Mouse (Mus musculus) midbrain, embryonic 11.5 days (tissue): Measurements from ENCODE around the gene Pitx2. TPM values are rescaled to one million over a fixed set of nuclear protein-coding genes. Genes with fewer than 3 reads are reported as not detected.

Source experiments
- ATAC-seq: fragments of 200-750 bp; cut with Nextera tagmentation; 2 replicates; pipeline ENCODE4 v1.8.0; 2017; ENCODE audit warnings: moderate TSS enrichment, moderate library complexity; ENCODE audit not compliant: low FRiP score
- DNase-seq: peaks from one replicate; pipeline ENCODE4 v3.0.0; 2015; ENCODE audit warnings: low spot score; ENCODE audit errors: missing footprints
- H3K27ac ChIP-seq: fragments of 300-500 bp; sonication (generic); 2 replicates; pipeline ENCODE4 v1.5.1; 2014; ENCODE audit warnings: low read depth, low read length
- H3K27me3 ChIP-seq: fragments of 300-500 bp; sonication (generic); 2 replicates; pipeline ENCODE4 v1.6.1; 2014; ENCODE audit warnings: mild to moderate bottlenecking, low read length, moderate library complexity, mixed read lengths; ENCODE audit not compliant: control insufficient read depth, insufficient read depth
- H3K36me3 ChIP-seq: fragments of 300-500 bp; sonication (generic); 2 replicates; pipeline ENCODE4 v1.6.1; 2014; ENCODE audit warnings: mild to moderate bottlenecking, low read length, moderate library complexity, mixed read lengths; ENCODE audit not compliant: control insufficient read depth, insufficient read depth
- H3K4me1 ChIP-seq: fragments of 300-500 bp; sonication (generic); 2 replicates; pipeline ENCODE4 v1.6.1; 2014; ENCODE audit warnings: low read length; ENCODE audit not compliant: control insufficient read depth, insufficient read depth
- H3K4me2 ChIP-seq: fragments of 300-500 bp; sonication (generic); 2 replicates; pipeline ENCODE4 v1.6.1; 2014; ENCODE audit warnings: mild to moderate bottlenecking, moderate library complexity
- H3K4me3 ChIP-seq: fragments of 300-500 bp; sonication (generic); 2 replicates; pipeline ENCODE4 v1.5.1; 2014; ENCODE audit warnings: low read depth, low read length
- H3K9ac ChIP-seq: fragments of 300-500 bp; sonication (generic); 2 replicates; pipeline ENCODE4 v1.6.1; 2014; ENCODE audit warnings: low read length
- H3K9me3 ChIP-seq: fragments of 300-500 bp; sonication (generic); 2 replicates; pipeline ENCODE4 v1.6.1; 2016; ENCODE audit warnings: low read length; ENCODE audit not compliant: control insufficient read depth
- WGBS: fragments of 180-500 bp; shearing (Covaris S2); extraction: QIAGEN DNeasy Blood & Tissue Kit; methylation state at CpG from one replicate; pipeline ENCODE4 v1.1.7; 2014; 5-methylcytosine and 5-hydroxymethylcytosine counted together
- polyA plus RNA-seq: library from polyadenylated mRNA; unstranded; fragments of >200 nt; fragmentation: Nextera tagmentation; extraction: Ambion mirVana; gene quantifications from 2 replicates; pipeline ENCODE4 v1.2.1, GENCODE M21; 2014

The Pitx2 gene
- polyA plus RNA-seq, 1 experiment from 2014 or later: 53.7 TPM

GRCm38 (mm10) chr3:129207231-129208030 is 7.8 kb downstream of the Pitx2 start:
- no peaks in the 10 kb centered on the region for H3K36me3 ChIP-seq
- ATAC-seq: no peak
- no peak overlapping the region for H3K27ac ChIP-seq
- no peak overlapping the region; the same call in 1 of the 2 replicates for H3K9ac ChIP-seq
- H3K4me1 ChIP-seq: peaks cover 10% of the 10 kb centered on the region
- H3K9me3 ChIP-seq: no peaks in the 10 kb centered on the region
- H3K27me3 ChIP-seq: peaks cover 96% of the 10 kb centered on the region
- 2% methylated on average over 24 of the region's 24 CpGs for WGBS
- no peak overlapping the region for H3K4me3 ChIP-seq
- DNase-seq: peak; percentile 95
- H3K4me2 ChIP-seq: peak overlapping the region; percentile 20; the same call in 1 of the 2 replicates

GRCm38 (mm10) chr3:129208031-129208380 is 8.3 kb downstream of the Pitx2 start:
- Histone ChIP-seq H3K9ac (no peak overlapping the region), H3K27ac (no peak overlapping the region), H3K4me1 (peaks cover 5% of the 10 kb centered on the region), H3K36me3 (no peaks in the 10 kb centered on the region), H3K4me2 (no peak overlapping the region), H3K27me3 (peaks cover 96% of the 10 kb centered on the region), H3K4me3 (no peak overlapping the region), H3K9me3 (no peaks in the 10 kb centered on the region)
- peak; percentile 93 for DNase-seq
- WGBS: 5% methylated on average over 7 of the region's 7 CpGs
- ATAC-seq: no peak

- H3K4me2 ChIP-seq: no peak overlapping the region
- H3K27me3 ChIP-seq: peaks cover 96% of the 10 kb centered on the region
- no peaks in the 10 kb centered on the region for H3K36me3 ChIP-seq
- DNase-seq: peak; percentile 94
- peaks cover 5% of the 10 kb centered on the region for H3K4me1 ChIP-seq
- no peak for ATAC-seq
- WGBS: 3% methylated on average over 10 of the region's 10 CpGs
- no peak overlapping the region for H3K27ac ChIP-seq
- no peak overlapping the region for H3K4me3 ChIP-seq
- no peaks in the 10 kb centered on the region for H3K9me3 ChIP-seq
- no peak overlapping the region for H3K9ac ChIP-seq
Measured at GRCm38 (mm10) chr3:129208421-129208820, 8.7 kb downstream of the Pitx2 start.

GRCm38 (mm10) chr3:129209266-129209665 is 9.6 kb downstream of the Pitx2 start:
- 2% methylated on average over 4 of the region's 4 CpGs for whole genome bisulfite sequencing
- ATAC-seq: no peak
- Histone ChIP-seq H3K27ac (no peak overlapping the region), H3K36me3 (no peaks in the 10 kb centered on the region), H3K4me2 (no peak overlapping the region), H3K4me3 (no peak overlapping the region), H3K9me3 (no peaks in the 10 kb centered on the region), H3K9ac (no peak overlapping the region), H3K27me3 (peaks cover 95% of the 10 kb centered on the region), H3K4me1 (peaks cover 10% of the 10 kb centered on the region)
- peak; percentile 89 for DNase-seq

- ATAC-seq: no peak
- Histone ChIP-seq H3K4me1 (peaks cover 12% of the 10 kb centered on the region), H3K27me3 (peaks cover 95% of the 10 kb centered on the region), H3K4me2 (no peak overlapping the region), H3K36me3 (no peaks in the 10 kb centered on the region), H3K4me3 (no peak overlapping the region), H3K9ac (no peak overlapping the region), H3K9me3 (no peaks in the 10 kb centered on the region), H3K27ac (no peak overlapping the region)
- peak; percentile 90 for DNase-seq
- WGBS: 7% methylated on average over 4 of the region's 4 CpGs
Measured at GRCm38 (mm10) chr3:129209771-129210170, 10.1 kb downstream of the Pitx2 start.

GRCm38 (mm10) chr3:129212038-129212645 is 12.5 kb downstream of the Pitx2 start:
- peak; percentile 91 for DNase-seq
- Histone ChIP-seq H3K36me3 (no peaks in the 10 kb centered on the region), H3K27me3 (peaks cover 96% of the 10 kb centered on the region), H3K4me2 (no peak overlapping the region), H3K27ac (no peak overlapping the region), H3K9ac (no peak overlapping the region), H3K9me3 (no peaks in the 10 kb centered on the region), H3K4me1 (peaks cover 23% of the 10 kb centered on the region), H3K4me3 (no peak overlapping the region)
- ATAC-seq: no peak
- WGBS: 1% methylated on average over 7 of the region's 7 CpGs

- no peaks in the 10 kb centered on the region for H3K9me3 ChIP-seq
- H3K27ac ChIP-seq: no peak overlapping the region
- H3K27me3 ChIP-seq: peaks cover 95% of the 10 kb centered on the region
- no peak overlapping the region for H3K4me2 ChIP-seq
- peaks cover 23% of the 10 kb centered on the region for H3K4me1 ChIP-seq
- H3K9ac ChIP-seq: no peak overlapping the region
- DNase-seq (peak; percentile 89), ATAC-seq (no peak)
- no peaks in the 10 kb centered on the region for H3K36me3 ChIP-seq
- 2% methylated on average over 11 of the region's 11 CpGs for WGBS
- no peak overlapping the region for H3K4me3 ChIP-seq
Measured at GRCm38 (mm10) chr3:129212807-129213206, 13.1 kb downstream of the Pitx2 start.

GRCm38 (mm10) chr3:129213633-129214145 is 14.0 kb downstream of the Pitx2 start:
- Histone ChIP-seq H3K4me2 (peak overlapping the region; percentile 73), H3K4me3 (peak overlapping the region; percentile 44), H3K36me3 (no peaks in the 10 kb centered on the region), H3K9ac (peak overlapping the region; percentile 50), H3K9me3 (no peaks in the 10 kb centered on the region), H3K27ac (no peak overlapping the region), H3K27me3 (peaks cover 95% of the 10 kb centered on the region), H3K4me1 (peaks cover 23% of the 10 kb centered on the region)
- ATAC-seq (peak; percentile 97), DNase-seq (peak; percentile 99)
- WGBS: under 1% methylated on average over 39 of the region's 39 CpGs

GRCm38 (mm10) chr3:129214146-129214665 is 14.5 kb downstream of the Pitx2 start:
- H3K9ac ChIP-seq: peak overlapping the region; percentile 50
- no peaks in the 10 kb centered on the region for H3K9me3 ChIP-seq
- H3K36me3 ChIP-seq: no peaks in the 10 kb centered on the region
- peaks cover 23% of the 10 kb centered on the region for H3K4me1 ChIP-seq
- H3K4me2 ChIP-seq: peak overlapping the region; percentile 73
- WGBS: under 1% methylated on average over 33 of the region's 34 CpGs
- ATAC-seq (peak; percentile 28), DNase-seq (peak; percentile 96)
- H3K4me3 ChIP-seq: peak overlapping the region; percentile 44
- peaks cover 93% of the 10 kb centered on the region for H3K27me3 ChIP-seq
- H3K27ac ChIP-seq: no peak overlapping the region
